Mouse (Mus musculus) erythroblast, embryonic 14.5 days (primary cell): ENCODE data around the gene Rabgap1l. TPM values are rescaled to one million over a fixed set of nuclear protein-coding genes. Genes with fewer than 3 reads are reported as not detected.

Experiments
- H3K27me3 ChIP-seq: 2 replicates; pipeline ENCODE4 v1.6.1; 2012; ENCODE audit warnings: inconsistent platforms; ENCODE audit not compliant: control insufficient read depth
- H3K36me3 ChIP-seq: 2 replicates; pipeline ENCODE4 v1.6.1; 2012; ENCODE audit warnings: mild to moderate bottlenecking, inconsistent platforms; ENCODE audit not compliant: control insufficient read depth
- H3K4me1 ChIP-seq: 2 replicates; pipeline ENCODE4 v1.6.1; 2012; ENCODE audit warnings: inconsistent platforms; ENCODE audit not compliant: control insufficient read depth
- H3K4me3 ChIP-seq: replicated peaks from 2 replicates; pipeline ENCODE3; 2012; ENCODE audit warnings: moderate library complexity, mild to moderate bottlenecking, inconsistent platforms
- H3K9me3 ChIP-seq: 2 replicates; pipeline ENCODE4 v1.6.1; 2012; ENCODE audit warnings: low read length, inconsistent platforms, mixed read lengths; ENCODE audit not compliant: control insufficient read depth
- GATA1 ChIP-seq: IDR thresholded peaks from 2 replicates; pipeline ENCODE4 v1.6.1; 2012; ENCODE audit warnings: low read length, inconsistent platforms, mixed read lengths
- TAL1 ChIP-seq: IDR thresholded peaks from 3 replicates; pipeline ENCODE4 v1.6.1; 2012; ENCODE audit warnings: low read length, inconsistent platforms, mixed read lengths
- polyA plus RNA-seq: library from polyadenylated mRNA; stranded (reverse); fragments of >175 nt; gene quantifications from 2 replicates; pipeline ENCODE4 v1.2.3, GENCODE M21; 2012

The Rabgap1l gene
- polyA plus RNA-seq, 1 experiment, result 1.0 TPM

- no peak overlapping the region for H3K4me3 ChIP-seq
- H3K27me3 ChIP-seq, result no peaks in the 10 kb centered on the region
- TF ChIP-seq GATA1 (no peak), TAL1 (no peak)
Observed at GRCm38 (mm10) chr1:160547934-160548876, 244.8 kb downstream of the Rabgap1l start.

GRCm38 (mm10) chr1:160535649-160536048 lies 257.4 kb downstream of the Rabgap1l start:
- H3K4me3 ChIP-seq, result no peak overlapping the region
- no peaks in the 10 kb centered on the region for H3K4me1 ChIP-seq
- no peaks in the 10 kb centered on the region for H3K27me3 ChIP-seq

More at GRCm38 (mm10) chr1:160547934-160548876, 244.8 kb downstream of the Rabgap1l start:
- Histone ChIP-seq H3K36me3 (no peaks in the 10 kb centered on the region), H3K9me3 (no peaks in the 10 kb centered on the region), H3K4me1 (peaks cover 6% of the 10 kb centered on the region)

DNA sequence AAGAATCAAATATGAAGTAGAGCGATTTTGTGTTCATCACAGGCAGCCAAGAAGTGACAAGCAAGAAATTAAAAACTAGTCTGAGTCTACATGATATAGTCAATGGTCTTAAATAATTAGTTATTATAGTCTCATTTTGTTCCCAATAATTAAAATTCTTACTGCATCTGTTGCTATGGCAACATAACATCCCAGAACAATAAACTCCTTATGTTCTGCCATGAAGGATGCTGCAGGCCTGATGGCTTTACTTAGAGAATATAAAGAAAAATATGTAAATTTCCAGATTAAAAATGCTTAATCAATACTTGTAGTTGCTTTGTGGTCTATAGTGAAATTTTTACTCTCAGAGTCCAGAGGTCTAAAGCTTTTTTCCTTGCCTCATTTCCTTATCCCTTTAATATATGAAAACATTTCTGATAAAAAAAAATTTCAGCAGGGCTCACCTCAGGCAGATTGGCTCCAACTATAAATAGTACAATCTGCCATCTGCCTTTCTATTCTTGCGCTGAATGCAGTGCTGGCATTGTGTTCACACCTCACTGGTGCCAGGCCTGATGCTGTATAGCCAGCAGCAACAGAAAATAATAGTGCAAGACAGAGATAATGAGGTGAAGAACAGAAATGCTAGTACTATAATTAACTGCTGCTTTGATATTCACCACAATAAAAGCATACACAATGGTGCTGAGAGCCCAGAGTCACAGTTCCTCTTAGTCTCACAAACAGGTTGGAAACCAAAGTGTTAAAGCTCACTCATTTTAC lies 258.3 kb downstream of the Rabgap1l start:
- no peaks in the 10 kb centered on the region for H3K9me3 ChIP-seq
- no peak overlapping the region for H3K4me3 ChIP-seq
- TF ChIP-seq TAL1 (no peak), GATA1 (no peak)
- no peaks in the 10 kb centered on the region for H3K4me1 ChIP-seq
- H3K36me3 ChIP-seq, result no peaks in the 10 kb centered on the region
- no peaks in the 10 kb centered on the region for H3K27me3 ChIP-seq

More at GRCm38 (mm10) chr1:160535649-160536048, 257.4 kb downstream of the Rabgap1l start:
- no peak for TF ChIP-seq TAL1
- TF ChIP-seq GATA1, result no peak
- Histone ChIP-seq H3K9me3 (no peaks in the 10 kb centered on the region), H3K36me3 (no peaks in the 10 kb centered on the region)

DNA sequence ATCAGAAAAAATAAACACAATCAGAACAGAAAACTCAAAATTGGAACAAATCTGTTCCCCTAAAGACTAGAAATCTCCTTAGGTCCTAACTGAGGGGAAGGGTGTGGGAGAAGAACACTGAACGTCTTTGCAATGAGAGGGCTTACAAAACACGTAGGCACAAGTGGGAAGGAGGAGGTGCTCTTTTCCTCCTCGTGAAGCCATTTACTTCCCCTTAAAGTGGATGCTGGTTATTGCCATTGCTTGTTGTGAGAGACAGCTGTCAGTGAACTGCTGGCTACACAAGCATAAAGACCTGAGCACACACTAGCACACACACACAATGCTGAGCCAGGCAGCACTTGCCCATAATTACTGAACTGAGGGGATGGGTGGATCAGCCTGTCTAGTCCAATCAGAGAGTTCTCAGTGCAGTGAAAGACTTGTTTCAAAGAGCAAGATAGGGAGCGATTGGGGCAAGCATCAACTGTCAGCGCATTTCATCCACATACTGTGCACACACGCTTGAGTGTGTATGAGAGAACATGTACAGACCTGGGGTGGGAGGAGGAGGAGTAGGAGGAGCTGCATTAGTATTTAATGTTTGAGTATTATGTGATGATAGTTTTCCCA lies 259.7 kb downstream of the Rabgap1l start:
- H3K36me3 ChIP-seq, result no peaks in the 10 kb centered on the region
- no peaks in the 10 kb centered on the region for H3K27me3 ChIP-seq
- TF ChIP-seq TAL1 (no peak), GATA1 (no peak)
- no peak overlapping the region for H3K4me3 ChIP-seq
- no peaks in the 10 kb centered on the region for H3K4me1 ChIP-seq
- H3K9me3 ChIP-seq, result no peaks in the 10 kb centered on the region

DNA sequence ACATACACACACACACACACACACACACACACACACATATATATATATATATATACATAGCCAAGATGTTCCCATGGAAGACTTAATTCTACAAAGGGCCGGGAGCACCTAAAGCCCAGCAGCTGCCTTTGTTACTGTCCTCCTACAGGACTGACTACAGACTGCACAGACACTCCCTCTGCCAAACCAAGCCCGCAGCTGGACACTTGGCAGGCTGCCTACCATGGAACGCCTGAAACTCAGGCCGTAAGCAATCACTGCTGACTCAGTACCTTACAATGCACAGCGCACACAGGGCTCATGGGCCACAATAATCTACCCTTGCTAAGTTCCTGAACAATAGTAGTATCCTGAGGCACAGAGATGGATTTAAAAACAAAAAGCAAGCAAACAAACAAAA lies 261.6 kb downstream of the Rabgap1l start:
- Histone ChIP-seq H3K9me3 (no peaks in the 10 kb centered on the region), H3K4me1 (no peaks in the 10 kb centered on the region), H3K36me3 (no peaks in the 10 kb centered on the region), H3K4me3 (no peak overlapping the region), H3K27me3 (no peaks in the 10 kb centered on the region)
- TF ChIP-seq GATA1 (no peak), TAL1 (no peak)

DNA sequence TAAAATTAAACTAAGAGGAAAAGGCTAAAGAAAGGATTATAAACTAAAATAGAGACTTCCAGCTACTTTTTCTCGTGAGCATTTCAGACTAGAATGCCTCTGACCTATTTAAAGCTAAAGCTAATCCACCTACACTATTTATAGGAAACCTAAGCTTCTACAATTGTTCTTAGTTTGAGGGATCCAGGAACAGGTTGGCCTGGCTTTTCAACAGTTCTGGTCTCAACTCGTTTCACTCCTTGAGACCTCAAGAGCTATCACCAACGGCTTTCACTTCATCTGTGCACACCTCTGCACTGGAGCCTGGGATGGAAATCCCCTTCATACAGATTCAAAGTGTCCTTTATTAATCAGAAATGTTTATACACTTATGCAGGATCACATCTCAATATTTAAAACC lies 271.1 kb downstream of the Rabgap1l start:
- H3K4me3 ChIP-seq, result no peak overlapping the region
- H3K9me3 ChIP-seq, result no peaks in the 10 kb centered on the region
- TF ChIP-seq GATA1, result no peak
- no peak for TF ChIP-seq TAL1
- no peaks in the 10 kb centered on the region for H3K27me3 ChIP-seq
- H3K36me3 ChIP-seq, result no peaks in the 10 kb centered on the region
- no peaks in the 10 kb centered on the region for H3K4me1 ChIP-seq

DNA sequence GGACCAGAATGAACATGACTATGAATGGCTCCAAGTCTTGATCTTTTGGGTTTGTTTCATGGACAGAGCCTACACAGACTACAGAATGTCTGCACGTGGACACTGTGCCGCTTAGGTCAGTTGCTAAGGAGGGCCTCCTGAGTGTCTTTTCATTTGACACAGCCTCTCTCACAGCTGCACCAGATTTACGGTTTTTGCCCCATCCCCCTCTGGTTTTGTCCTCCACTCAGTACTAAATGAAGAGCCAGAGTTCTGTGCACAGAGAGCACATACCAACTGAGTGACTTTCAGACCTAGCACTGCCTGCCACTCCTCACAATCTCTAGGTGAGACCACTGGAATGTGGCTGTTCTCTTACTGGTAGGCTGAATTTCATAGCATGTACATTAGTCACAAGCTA lies 272.3 kb downstream of the Rabgap1l start:
- TF ChIP-seq TAL1 (no peak), GATA1 (no peak)
- H3K4me3 ChIP-seq, result no peak overlapping the region
- no peaks in the 10 kb centered on the region for H3K36me3 ChIP-seq
- no peaks in the 10 kb centered on the region for H3K9me3 ChIP-seq
- H3K4me1 ChIP-seq, result no peaks in the 10 kb centered on the region
- no peaks in the 10 kb centered on the region for H3K27me3 ChIP-seq

- no peaks in the 10 kb centered on the region for H3K27me3 ChIP-seq
- no peak for TF ChIP-seq TAL1
- TF ChIP-seq GATA1, result no peak
- H3K9me3 ChIP-seq, result no peaks in the 10 kb centered on the region
- H3K4me3 ChIP-seq, result no peak overlapping the region
- no peaks in the 10 kb centered on the region for H3K4me1 ChIP-seq
- H3K36me3 ChIP-seq, result no peaks in the 10 kb centered on the region
Observed at GRCm38 (mm10) chr1:160519896-160520465, 273.0 kb downstream of the Rabgap1l start.
